Mouse (Mus musculus): ENCODE data around the gene Lrch4.

DNA sequence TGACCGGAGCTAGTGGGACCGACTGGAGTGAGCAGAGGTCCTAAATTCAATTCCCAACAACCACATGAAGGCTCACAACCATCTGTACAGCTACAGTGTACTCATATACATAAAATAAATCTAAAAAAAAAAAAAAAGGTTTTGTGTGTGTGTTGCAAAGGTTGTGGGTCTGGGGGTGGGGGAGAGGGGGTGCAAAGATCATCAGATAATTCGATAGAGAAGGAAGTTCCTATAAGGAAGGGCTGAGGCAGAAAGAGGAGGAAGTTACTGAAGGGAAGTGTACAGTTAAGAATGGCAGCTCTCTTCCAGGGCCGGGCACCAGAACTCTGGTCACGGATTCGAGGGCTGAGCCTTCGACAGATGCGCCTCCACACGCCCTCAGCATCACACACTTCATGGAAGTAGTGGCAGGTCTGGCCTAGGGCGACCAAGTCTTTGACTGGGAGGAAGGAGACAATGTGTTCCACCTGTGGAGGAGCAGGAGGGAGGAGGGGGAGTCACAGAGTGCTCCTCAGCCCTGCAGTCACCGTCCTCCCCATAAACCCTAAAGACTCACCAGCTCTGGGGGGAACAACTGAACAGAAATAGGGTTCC lies 4.9 kb upstream of the Lrch4 start:
- TF ChIP-seq POLR2A (IDR thresholded peaks at IDR 0.05; ENCODE audit: borderline replicate concordance, extremely low read depth, low read depth, low read length): no peak
- TF ChIP-seq CTCF (IDR thresholded peaks at IDR 0.05; ENCODE audit: insufficient read depth, low read length): no peak

All from lung, adult 2 months (tissue).